Mouse (Mus musculus) thymus, adult 2 months (tissue): ENCODE measurements around the gene Zdhhc14. TPM values are rescaled to one million over a fixed set of nuclear protein-coding genes. Genes with fewer than 3 reads are reported as not detected.

Experiments
- DNase-seq: peaks from one replicate; pipeline ENCODE4 v3.0.0; 2021
- H3K27ac ChIP-seq: fragments of 200-500 bp; 2 replicates; pipeline ENCODE4 v1.5.1; 2012; ENCODE audit warnings: low read length, control low read depth; ENCODE audit not compliant: control insufficient read depth, insufficient read depth
- H3K27me3 ChIP-seq: fragments of 200-500 bp; 2 replicates; pipeline ENCODE4 v1.6.1; 2012; ENCODE audit warnings: mild to moderate bottlenecking, low read length, moderate library complexity, mixed read lengths; ENCODE audit not compliant: control insufficient read depth, insufficient read depth
- H3K36me3 ChIP-seq: fragments of 200-500 bp; 2 replicates; pipeline ENCODE4 v1.6.1; 2012; ENCODE audit warnings: mild to moderate bottlenecking, low read length, moderate library complexity; ENCODE audit not compliant: control insufficient read depth, insufficient read depth
- H3K4me1 ChIP-seq: fragments of 200-500 bp; replicated peaks from 2 replicates; pipeline ENCODE4 v1.6.1; 2012; ENCODE audit warnings: low read length; ENCODE audit not compliant: control insufficient read depth, insufficient read depth
- H3K4me3 ChIP-seq: fragments of 200-500 bp; 2 replicates; pipeline ENCODE4 v1.5.1; 2012; ENCODE audit warnings: mild to moderate bottlenecking, low read length, control low read depth, moderate library complexity; ENCODE audit not compliant: control insufficient read depth, insufficient read depth
- CTCF ChIP-seq: fragments of 200-500 bp; IDR thresholded peaks from 2 replicates; pipeline ENCODE4 v1.5.1; 2012; ENCODE audit warnings: mild to moderate bottlenecking, control low read depth, low read length, moderate library complexity, borderline replicate concordance; ENCODE audit not compliant: control insufficient read depth, poor library complexity, insufficient read depth; ENCODE audit errors: extremely low read depth
- POLR2A ChIP-seq: fragments of 200-500 bp; IDR thresholded peaks from 2 replicates; pipeline ENCODE4 v1.6.1; 2012; ENCODE audit warnings: mild to moderate bottlenecking, low read length, control low read depth, moderate library complexity; ENCODE audit not compliant: control insufficient read depth, poor library complexity, insufficient read depth; ENCODE audit errors: extremely low read depth
- WGBS: fragments of 180-500 bp; shearing (Covaris S2); methylation state at CpG from one replicate; pipeline ENCODE4 v1.1.7; 2018; 5-methylcytosine and 5-hydroxymethylcytosine counted together
- polyA plus RNA-seq: library from polyadenylated mRNA; depleted of rRNA; stranded (reverse); fragments of >200 nt; gene quantifications from 2 replicates; pipeline ENCODE4 v1.2.3, GENCODE M21; 2012

Zdhhc14 gene
- polyA plus RNA-seq, 1 experiment: 13.3 TPM

- no peak for DNase-seq
- Histone ChIP-seq H3K36me3 (no peaks in the 10 kb centered on the region), H3K4me1 (no peaks in the 10 kb centered on the region), H3K27ac (no peak overlapping the region), H3K27me3 (no peaks in the 10 kb centered on the region), H3K4me3 (no peak overlapping the region)
- TF ChIP-seq POLR2A: no peak
- no peak for TF ChIP-seq CTCF
- 95% methylated on average over 7 of the region's 7 CpGs for WGBS
Measured at GRCm38 (mm10) chr17:5710320-5711104, 218.2 kb downstream of the Zdhhc14 start.

- H3K4me1 ChIP-seq: no peaks in the 10 kb centered on the region
- H3K27me3 ChIP-seq: no peaks in the 10 kb centered on the region
- no peaks in the 10 kb centered on the region for H3K36me3 ChIP-seq
- no peak overlapping the region for H3K4me3 ChIP-seq
- TF ChIP-seq POLR2A: no peak
- TF ChIP-seq CTCF: no peak
- no peak overlapping the region for H3K27ac ChIP-seq
- no peak for DNase-seq
- WGBS: 95% methylated on average over 5 of the region's 5 CpGs
Measured at GRCm38 (mm10) chr17:5711861-5712260, 219.5 kb downstream of the Zdhhc14 start.

- TF ChIP-seq POLR2A (no peak), CTCF (no peak)
- Histone ChIP-seq H3K4me3 (no peak overlapping the region), H3K36me3 (no peaks in the 10 kb centered on the region), H3K27ac (no peak overlapping the region), H3K27me3 (no peaks in the 10 kb centered on the region), H3K4me1 (peaks cover 9% of the 10 kb centered on the region; the same call in 1 of the 2 replicates)
- no peak for DNase-seq
- WGBS: 98% methylated on average over 3 of the region's 3 CpGs
Measured at GRCm38 (mm10) chr17:5713141-5713540, 220.8 kb downstream of the Zdhhc14 start.

- no peak overlapping the region for H3K4me3 ChIP-seq
- no peaks in the 10 kb centered on the region for H3K27me3 ChIP-seq
- WGBS: 47% methylated on average over 4 of the region's 4 CpGs
- peaks cover 10% of the 10 kb centered on the region; the same call in 1 of the 2 replicates for H3K4me1 ChIP-seq
- no peak for DNase-seq
- no peak overlapping the region for H3K27ac ChIP-seq
- no peaks in the 10 kb centered on the region for H3K36me3 ChIP-seq
- TF ChIP-seq POLR2A (no peak), CTCF (no peak)
Measured at GRCm38 (mm10) chr17:5716912-5717311, 224.6 kb downstream of the Zdhhc14 start.

- H3K27ac ChIP-seq: no peak overlapping the region
- TF ChIP-seq CTCF: no peak
- TF ChIP-seq POLR2A: no peak
- 57% methylated on average over 7 of the region's 7 CpGs for WGBS
- no peaks in the 10 kb centered on the region for H3K27me3 ChIP-seq
- no peak overlapping the region for H3K4me3 ChIP-seq
- DNase-seq: no peak
- H3K4me1 ChIP-seq: peaks cover 10% of the 10 kb centered on the region; the same call in 1 of the 2 replicates
- H3K36me3 ChIP-seq: no peaks in the 10 kb centered on the region
Measured at GRCm38 (mm10) chr17:5718768-5719387, 226.5 kb downstream of the Zdhhc14 start.

- peaks cover 4% of the 10 kb centered on the region; the same call in 1 of the 2 replicates for H3K4me1 ChIP-seq
- H3K27ac ChIP-seq: no peak overlapping the region
- 93% methylated on average over 2 of the region's 2 CpGs for WGBS
Measured at GRCm38 (mm10) chr17:5722802-5723201, 230.4 kb downstream of the Zdhhc14 start.

More at GRCm38 (mm10) chr17:5722802-5723201, 230.4 kb downstream of the Zdhhc14 start:
- no peak for TF ChIP-seq POLR2A
- TF ChIP-seq CTCF: no peak
- Histone ChIP-seq H3K36me3 (no peaks in the 10 kb centered on the region), H3K4me3 (no peak overlapping the region), H3K27me3 (no peaks in the 10 kb centered on the region)
- DNase-seq: no peak
